Mouse (Mus musculus) adrenal gland, postnatal 14 days (tissue): ENCODE results near the gene Med31. TPM values are rescaled to one million over a fixed set of nuclear protein-coding genes. Genes with fewer than 3 reads are reported as not detected.

Experiments
- DNase-seq: peaks from one replicate; pipeline ENCODE4 v3.0.0; 2021; ENCODE audit warnings: mixed read lengths
- long read RNA-seq, 2 experiments: library from polyadenylated mRNA; stranded (forward); transcript quantifications; one replicate each; pipeline ENCODE4 v2.0.0; 2021
- total RNA-seq: library from RNA; stranded (reverse); gene quantifications from 2 replicates; pipeline ENCODE4 v1.2.3, GENCODE M21; 2021

Gene Med31
- total RNA-seq, result 12.3 and 13.6 TPM in 2 replicates
- long read RNA-seq, experiment 1, transcript Med31-201 (4 exons, 1,161 nt), result major isoform, 19 of 20 reads
- long read RNA-seq, experiment 1, partial matches to known transcripts, result 0 of 20 reads
- long read RNA-seq, experiment 1, other reads (novel, unspliced or antisense), result 1 of 20 reads
- long read RNA-seq, experiment 2, transcript Med31-201 (4 exons, 1,161 nt), result major isoform, 17 of 19 reads
- long read RNA-seq, experiment 2, partial matches to known transcripts, result 1 of 19 reads
- long read RNA-seq, experiment 2, other reads (novel, unspliced or antisense), result 1 of 19 reads

DNA sequence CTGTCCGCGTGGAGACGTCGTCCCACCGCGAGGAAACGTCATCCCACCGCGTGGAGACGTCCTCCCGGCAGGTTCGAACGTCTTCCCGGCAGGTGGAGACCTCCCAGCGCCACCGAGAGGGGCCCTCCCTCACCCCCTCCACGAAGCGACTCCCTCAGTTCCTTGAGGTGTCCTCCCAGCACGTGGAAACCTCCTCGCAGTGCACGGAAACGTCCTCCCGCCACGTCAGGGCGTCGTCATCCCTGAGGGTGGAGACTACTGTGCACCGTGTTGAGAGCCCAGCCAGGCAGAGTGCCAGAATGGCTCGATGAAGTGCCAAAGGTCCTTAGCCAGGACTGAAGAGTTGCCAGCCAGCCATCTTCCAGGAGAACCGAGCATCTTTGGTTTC, at the start of gene Med31:
TSS of gene Med31 (minus strand) at position 183 of the 388 bp plus-strand sequence.
- DNase-seq, result peak; percentile 88

DNA sequence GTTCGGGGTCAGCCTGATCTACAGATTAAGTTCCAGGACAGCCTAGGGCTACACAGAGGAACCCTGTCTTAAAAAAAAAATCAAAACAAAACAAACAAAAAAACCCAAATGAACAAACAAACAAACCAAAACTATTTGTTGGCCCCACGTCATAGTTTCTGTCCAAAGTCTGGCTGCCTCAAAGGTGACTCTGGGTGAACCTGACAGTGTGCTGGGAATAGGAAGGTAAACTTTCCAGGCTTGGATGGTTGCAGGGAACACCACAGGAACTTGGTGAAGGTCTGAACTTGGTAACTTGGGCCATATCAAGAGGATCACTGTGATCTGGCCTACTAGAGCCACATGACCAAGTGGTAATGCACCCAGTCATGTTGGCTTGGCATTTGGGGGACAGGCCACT, 41.0 kb upstream of the Med31 start:
- DNase-seq, result no peak

DNA sequence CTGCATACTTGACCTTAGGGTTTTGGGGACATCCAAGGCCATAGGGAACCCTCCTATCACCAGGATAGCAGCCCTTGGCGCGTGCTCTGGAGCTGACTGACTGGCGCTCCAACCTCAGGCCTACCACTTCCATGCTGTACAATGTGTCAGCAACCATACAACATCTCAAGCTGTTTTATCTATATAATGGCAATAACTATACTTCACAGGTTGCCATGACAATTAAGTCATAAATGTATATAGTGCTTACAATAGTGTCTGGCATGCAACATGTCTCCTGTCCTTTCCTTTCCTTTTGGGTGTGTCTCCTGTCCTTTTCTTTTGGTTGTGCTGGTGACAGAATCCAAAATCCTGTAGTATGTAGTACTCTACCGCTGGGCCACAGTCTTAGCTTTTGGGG, 40.2 kb upstream of the Med31 start:
- no peak for DNase-seq

DNA sequence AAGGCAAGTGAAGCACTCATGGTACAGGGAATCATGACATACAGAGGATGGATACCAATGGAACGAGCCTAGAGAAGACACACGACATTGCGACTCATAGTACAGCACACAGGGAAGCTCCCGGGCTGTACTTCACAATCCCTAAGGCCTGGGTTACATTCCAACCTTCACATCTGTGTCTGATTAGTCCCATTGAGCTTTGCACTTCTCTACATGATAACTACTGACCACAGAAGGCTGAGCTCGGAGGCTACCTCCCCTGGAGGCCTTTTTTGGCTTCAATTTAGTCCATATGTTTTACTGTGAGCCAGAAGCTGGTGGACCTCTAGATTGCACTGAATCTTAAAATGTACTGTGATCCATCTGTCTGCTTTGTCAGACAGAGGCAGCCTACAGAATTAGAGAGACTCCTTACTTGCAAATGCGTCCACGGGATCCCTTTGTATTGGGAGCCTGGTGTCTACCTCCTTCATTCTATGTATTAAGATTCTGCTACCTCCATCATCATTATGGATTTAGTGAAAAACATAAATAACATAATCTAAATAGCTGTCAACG, 29.9 kb upstream of the Med31 start:
- DNase-seq, result no peak

- no peak for DNase-seq
These were observed 24.9 kb upstream of the Med31 start for GRCm38 (mm10) chr11:72240062-72240860.

DNA sequence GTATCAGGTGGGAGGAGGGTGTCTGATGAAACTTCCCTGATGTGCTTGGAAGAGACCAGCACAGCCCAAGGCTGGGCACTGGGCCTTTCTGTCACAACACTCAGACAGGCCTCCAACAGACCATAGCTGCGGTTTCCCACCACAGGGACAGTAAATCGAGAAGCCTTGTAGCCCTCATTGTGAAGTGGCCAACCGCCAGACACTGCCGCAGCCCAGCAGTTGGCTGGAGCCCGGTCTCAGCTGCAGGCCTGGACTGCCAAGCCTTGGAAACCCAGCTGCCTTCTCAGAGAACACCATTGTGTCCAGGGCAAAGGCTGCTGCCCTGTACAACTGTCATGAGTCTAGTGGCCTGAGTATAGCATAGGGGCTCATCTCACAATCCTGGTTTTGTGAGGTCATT, 18.6 kb upstream of the Med31 start:
- peak; percentile 9 for DNase-seq

DNA sequence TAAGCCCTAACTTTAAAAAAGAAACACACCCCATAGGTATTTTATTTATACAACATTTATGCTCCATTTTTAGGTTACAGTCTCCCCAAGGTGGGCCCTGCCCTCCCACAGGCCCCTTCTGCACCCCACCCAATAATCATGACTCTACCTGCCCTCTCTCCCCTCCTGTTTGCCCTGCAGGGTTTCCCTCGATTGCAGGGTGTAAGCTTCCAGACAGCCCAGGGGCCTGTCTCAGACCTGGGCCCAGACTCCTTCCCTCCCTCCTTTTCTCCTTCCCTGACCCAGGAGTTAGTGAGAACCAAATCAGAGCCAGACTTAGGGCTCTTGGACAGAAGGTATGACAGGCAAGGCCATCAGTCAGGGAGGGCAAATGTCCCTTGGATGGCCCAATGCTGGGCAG, 17.6 kb upstream of the Med31 start:
- no peak for DNase-seq

DNA sequence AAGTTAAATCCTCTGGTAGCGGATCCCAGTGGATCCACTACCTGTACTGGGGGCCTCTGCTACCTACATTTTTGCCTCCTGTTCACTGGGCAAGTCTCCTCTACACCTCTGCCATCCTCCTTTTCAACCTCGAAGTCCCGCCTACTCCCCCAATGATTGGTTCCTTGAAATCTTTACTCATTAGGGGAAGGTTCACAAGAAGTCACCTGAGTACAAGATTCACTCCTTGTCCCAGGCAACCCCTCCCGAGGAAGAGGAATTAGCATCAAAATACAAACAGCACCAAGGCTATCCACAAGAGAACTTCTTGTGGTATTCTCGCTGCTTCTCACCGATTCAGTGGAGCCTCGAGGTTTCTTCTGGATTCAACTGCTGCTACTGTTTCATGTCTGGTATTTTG, 16.7 kb upstream of the Med31 start:
- no peak for DNase-seq

DNA sequence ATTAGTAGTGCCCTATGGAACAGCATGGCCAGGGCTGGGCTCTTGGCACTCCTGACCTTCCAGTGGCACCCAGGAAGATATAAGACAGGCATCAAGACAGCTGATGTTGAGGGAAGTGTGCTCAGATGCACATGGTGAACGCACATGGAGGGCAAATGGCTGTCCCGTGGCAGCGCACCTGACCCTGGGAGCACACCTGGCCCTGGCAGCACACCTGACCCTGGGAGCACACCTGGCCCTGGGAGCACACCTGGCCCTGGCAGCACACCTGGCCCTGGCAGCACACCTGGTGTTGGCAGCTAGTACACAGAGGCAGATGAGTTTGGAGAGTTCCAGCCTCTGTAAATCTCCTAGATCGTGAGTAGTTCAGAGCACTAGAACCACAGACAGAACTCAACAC, 13.1 kb upstream of the Med31 start:
- no peak for DNase-seq

DNA sequence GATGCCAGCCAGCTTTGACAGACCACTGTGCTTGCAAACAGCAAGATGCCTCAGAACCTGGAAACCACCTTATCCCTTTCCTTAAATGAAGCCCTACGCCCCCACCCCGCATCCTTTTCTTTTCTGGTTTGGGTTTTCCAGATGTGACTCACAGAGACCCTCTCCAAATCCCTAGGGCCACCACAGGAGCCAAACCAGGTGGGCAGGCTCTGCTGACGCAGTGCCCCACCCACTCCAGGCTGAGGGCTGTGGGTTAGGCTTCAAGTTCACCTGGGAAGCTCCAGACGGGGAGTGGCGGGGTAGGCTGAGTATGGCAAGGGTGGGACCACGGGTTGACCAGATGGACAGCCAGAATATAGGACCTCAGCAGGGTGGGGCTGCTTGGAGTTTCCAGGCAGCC, 11.5 kb upstream of the Med31 start:
- no peak for DNase-seq

GRCm38 (mm10) chr11:72226020-72226791, 10.8 kb upstream of the Med31 start:
- peak; percentile 11 for DNase-seq

GRCm38 (mm10) chr11:72224865-72225264, 9.5 kb upstream of the Med31 start:
- DNase-seq, result peak; percentile 81

DNA sequence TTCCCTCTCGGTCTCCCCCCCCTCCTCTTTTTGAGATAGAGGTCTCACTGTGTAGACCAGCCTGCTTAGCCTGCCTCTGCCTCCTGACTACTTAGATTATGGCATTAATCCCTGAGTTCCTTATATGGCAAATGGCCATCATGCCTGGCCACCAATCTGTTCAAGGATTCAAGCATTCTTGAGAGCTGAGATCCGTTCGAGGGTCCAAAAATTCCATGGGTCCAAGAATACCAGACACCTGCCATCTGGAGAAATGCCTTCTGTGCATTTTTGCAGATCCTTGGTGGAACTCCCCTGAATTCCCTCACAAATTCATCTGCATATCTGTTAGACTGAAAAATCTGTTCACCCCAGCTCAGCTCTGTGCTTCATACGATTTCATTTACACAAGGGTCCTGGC, 8.0 kb upstream of the Med31 start:
- DNase-seq, result no peak

- peak; percentile 88 for DNase-seq
These were observed 5.9 kb upstream of the Med31 start for GRCm38 (mm10) chr11:72221278-72221677.

DNA sequence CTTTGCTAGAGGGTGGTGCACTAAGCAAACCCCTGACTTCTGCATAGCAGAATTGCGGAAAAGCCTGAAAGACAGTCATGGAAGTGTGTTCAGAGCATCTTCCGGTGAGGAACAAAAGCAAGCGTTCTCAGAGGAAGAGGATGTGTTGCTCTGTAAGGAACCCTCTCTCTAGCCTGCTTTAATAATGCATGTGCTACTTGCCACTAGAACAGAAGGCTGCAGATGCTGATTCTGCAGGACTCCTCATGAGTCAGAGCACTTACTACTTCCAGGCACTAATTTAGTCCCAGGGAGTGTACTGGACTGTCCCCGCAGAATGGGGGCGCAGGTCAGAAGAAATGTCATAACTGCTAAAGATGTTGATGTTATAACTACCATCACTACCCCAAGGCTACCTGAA, 1.7 kb upstream of the Med31 start:
- DNase-seq, result no peak

DNA sequence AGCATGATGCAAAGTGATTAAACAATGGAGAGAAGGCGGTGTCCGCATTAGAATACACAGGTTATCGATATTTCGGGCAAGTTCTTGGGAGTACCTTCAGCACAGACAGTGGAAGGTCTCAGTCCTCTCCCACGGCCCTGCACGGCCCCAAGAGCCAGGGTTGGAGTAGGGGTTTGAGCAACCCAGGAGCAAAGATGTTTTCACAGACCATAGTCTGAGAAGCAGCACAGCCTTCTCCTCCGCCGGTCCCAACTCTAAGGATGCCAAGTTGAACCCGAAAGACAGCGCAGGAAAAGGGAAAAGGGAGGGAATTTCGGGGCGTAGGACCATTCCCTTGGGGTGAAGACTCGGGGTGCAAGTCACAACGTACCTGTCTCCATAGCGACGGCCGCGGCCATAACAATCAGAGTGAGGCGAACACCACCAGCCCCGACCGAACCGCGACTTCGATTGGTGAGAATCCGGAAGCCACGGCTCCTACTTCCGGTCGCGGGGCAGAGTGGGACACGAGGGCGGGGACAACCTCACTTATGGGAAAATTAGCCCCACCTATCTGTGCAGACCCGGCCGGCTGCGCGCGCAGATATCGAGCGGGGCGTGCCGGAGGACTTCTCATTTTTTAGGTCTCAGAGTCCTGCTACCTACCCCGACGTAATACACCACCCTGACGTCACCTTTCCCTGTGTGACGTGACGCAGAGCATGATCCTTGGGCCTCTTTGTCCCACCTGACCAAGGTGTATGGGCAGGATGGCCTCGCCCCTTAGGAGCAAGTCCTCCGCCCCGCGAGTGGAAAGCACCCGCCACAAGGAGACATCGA, 592 bp downstream of the Med31 start:
- DNase-seq, result peak; percentile 97

DNA sequence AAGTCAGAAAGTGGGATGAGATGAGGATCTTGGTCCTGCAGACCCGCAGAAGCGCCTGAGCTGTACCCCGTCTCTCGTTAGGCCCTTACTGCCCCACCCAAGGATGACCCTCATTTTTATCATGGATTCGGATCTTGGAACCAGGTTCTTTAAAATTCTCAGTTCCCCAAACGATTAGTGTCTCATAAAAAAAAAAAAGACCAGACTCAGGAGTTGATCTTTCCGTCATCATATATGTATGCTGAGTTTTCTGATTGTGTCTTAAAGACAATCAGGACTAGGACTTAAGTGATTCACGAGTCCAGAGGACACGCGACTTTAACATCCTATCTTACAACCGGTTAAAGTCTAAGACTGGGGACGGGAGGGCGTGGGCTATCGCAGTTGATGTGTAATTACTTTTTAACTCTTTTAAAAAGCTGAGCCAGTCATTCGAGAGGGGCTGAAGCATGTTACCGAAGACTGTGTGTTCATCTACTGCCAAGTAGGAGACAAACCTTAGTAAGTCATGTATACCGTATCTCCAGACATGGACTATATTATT, 7.5 kb downstream of the Med31 start:
- DNase-seq, result no peak

GRCm38 (mm10) chr11:72207204-72207833, 8.1 kb downstream of the Med31 start, which contains the start of the genes 4933427D14Rik and Txndc17:
Gene 4933427D14Rik (minus strand): TSS chr11:72207459.
Gene Txndc17 (plus strand): TSS chr11:72207547.
- DNase-seq, result peak; percentile 92

- DNase-seq, result peak; percentile 62
These were observed 8.8 kb downstream of the Med31 start, which contains the start of gene Gm43951 for GRCm38 (mm10) chr11:72206341-72207203. Gene Gm43951 (minus strand): TSS chr11:72206840.

DNA sequence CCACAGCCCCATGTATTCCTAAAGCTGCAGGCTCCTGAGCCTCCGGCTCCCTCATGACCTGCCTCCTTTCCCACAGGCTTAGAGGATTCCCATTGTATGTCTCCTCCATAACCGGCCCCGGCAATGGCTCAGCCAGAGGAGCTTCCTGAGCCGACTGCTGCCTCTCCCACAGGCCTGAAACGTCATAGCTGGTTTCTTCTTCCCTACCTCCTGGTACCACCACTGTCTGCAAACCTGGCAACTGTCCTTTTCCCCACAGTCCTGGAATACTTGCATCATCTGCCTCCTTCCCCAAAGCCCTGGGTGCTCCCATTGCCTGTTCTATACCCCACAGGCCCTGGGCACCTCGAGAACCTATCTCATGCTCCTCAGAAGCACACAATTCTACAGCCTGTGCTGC, 10.1 kb downstream of the Med31 start:
- DNase-seq, result no peak
